Mouse (Mus musculus) liver, adult 2 months (tissue): ENCODE data around the gene Arl3.

Experiments
- CTCF ChIP-seq: fragments of 200-500 bp; IDR thresholded peaks from 2 replicates; pipeline ENCODE4 v1.5.1; 2011; ENCODE audit warnings: low read depth, low read length, control low read depth
- POLR2A ChIP-seq: fragments of 200-500 bp; IDR thresholded peaks from 2 replicates; pipeline ENCODE4 v1.6.1; 2011; ENCODE audit warnings: low read length, control low read depth; ENCODE audit not compliant: insufficient read depth; ENCODE audit errors: extremely low read depth

GRCm38 (mm10) chr19:46514387-46514786 lies 58.6 kb downstream of the Arl3 start:
- TF ChIP-seq POLR2A (no peak), CTCF (no peak)
